Mouse (Mus musculus) left cerebral cortex, postnatal 14 days (tissue): ENCODE results near the gene Yipf2. TPM values are rescaled to one million over a fixed set of nuclear protein-coding genes. Genes with fewer than 3 reads are reported as not detected.
A peak's percentile ranks its signal among the peaks of the same experiment; 100 is the strongest.

Experiments used
- DNase-seq, 2 experiments: peaks; one replicate each; pipeline ENCODE4 v3.0.0; 2021 to 2022; ENCODE audit warnings: low spot score in 2 of 2, mixed read lengths in 1 of 2
- intact Hi-C: fragments of 180-260 bp; cut with DNase I; formaldehyde crosslinking; loops from one replicate; pipeline ENCODE4 v1.15.1; 2025
- long read RNA-seq, 2 experiments: library from polyadenylated mRNA; stranded (forward); transcript quantifications; one replicate each; pipeline ENCODE4 v2.0.0; 2021
- total RNA-seq, 2 experiments: library from RNA; stranded (reverse); gene quantifications; 2 replicates each; pipeline ENCODE4 v1.2.3; 2021

The Yipf2 gene
- total RNA-seq = 10 to 100 TPM; 17.5 to 19.2 TPM
- long read RNA-seq, experiment 1, transcript Yipf2-202 (10 exons, 1,894 nt) = major isoform, 5 of 31 reads
- long read RNA-seq, experiment 1, partial matches to known transcripts = 14 of 31 reads
- long read RNA-seq, experiment 1, other reads (novel, unspliced or antisense) = 6 of 31 reads
- long read RNA-seq, experiment 2, partial matches to known transcripts = 14 of 33 reads
- long read RNA-seq, experiment 2, other reads (novel, unspliced or antisense) = 9 of 33 reads

DNA sequence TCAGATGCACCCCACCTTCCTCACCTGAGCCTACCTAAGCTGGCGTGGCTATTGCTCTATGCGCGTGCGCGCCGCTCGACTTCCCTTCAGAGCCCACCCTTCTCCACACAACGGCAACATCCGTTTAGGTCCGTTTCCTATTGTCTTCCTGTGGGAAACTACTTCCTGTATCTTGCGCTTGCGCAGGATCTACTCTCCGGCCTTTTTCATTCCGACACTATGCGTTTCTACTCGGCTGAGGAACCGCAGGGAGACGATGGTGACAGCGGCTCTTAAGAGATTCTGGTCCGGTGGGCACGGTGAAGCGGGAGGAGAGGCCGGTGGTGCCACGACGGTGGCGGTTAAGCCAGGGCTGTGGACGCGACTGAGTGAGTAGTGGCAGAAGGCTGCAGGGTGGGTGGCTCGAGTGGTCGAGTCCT is at the start of gene Yipf2, which contains the start of gene Timm29:
Yipf2 (minus strand) TSS at position 126 of the 419 bp plus-strand sequence.
Timm29 (plus strand) TSS at position 20 of the 419 bp plus-strand sequence.
- peak; percentile 95 to 98 for DNase-seq
- intact Hi-C loops = loop anchor here (2.0 kb wide), 1 partner anchor 46 kb away; the partner anchor contains the start of gene Carm1

DNA sequence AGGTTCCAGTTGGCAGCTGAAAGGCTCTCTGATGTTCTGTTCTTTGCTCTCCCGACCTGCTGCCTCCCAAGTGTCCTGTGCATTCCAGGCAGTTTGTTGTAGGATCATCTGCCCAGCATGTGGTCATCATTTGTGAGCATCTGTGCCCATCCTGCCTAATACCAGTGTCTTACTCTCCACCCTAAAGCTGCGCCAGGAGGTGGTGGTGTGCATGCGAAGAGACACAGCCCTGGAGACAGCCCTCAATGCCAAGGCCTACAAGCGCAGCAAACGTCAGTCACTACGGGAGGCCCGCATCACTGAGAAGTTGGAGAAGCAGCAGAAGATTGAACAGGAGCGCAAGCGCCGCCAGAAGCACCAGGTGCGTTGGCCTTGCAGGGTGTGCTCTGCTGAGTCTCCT is 46.4 kb upstream of the Yipf2 start:
- no peak for DNase-seq
- intact Hi-C loops = loop anchor here (5.0 kb wide), 1 partner anchor 38 kb away; no protein-coding TSS in a partner anchor

DNA sequence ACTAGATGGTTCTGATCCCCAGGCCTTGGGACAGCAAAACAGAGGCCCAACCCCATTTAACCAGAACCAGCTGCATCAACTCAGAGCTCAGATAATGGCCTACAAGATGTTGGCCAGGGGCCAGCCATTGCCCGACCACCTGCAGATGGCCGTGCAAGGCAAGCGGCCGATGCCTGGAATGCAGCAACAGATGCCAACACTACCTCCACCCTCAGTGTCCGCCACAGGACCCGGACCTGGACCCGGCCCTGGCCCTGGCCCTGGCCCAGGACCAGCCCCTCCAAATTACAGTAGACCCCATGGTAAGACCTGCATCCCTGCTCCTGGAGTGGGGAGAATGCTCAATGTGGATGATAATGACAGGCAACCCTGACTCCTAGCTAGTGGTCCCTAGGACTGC is 43.0 kb upstream of the Yipf2 start:
- DNase-seq = no peak
- intact Hi-C loops = loop anchor here (5.0 kb wide), 1 partner anchor 42 kb away; no protein-coding TSS in a partner anchor

DNA sequence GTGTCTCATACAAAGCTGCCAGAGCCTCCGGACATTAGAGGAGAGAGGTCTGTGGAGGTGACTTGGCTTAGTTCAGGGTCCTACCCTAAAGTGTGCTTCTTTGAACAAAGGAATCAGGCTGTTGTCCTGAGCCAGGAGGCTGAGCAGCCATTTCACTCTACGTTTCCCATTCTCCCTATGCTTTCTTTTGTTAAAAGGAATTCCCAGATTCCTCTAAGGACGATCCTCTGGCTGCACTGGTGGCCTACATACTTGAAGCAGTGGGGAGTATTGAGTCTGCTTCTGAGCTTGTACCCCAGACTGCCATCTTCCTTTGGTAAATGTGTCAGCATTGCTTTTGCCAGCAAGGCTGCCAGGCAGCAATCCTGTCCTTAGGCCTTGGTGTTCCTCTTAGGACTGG is 40.5 kb upstream of the Yipf2 start:
- intact Hi-C loops = no loop called here

DNA sequence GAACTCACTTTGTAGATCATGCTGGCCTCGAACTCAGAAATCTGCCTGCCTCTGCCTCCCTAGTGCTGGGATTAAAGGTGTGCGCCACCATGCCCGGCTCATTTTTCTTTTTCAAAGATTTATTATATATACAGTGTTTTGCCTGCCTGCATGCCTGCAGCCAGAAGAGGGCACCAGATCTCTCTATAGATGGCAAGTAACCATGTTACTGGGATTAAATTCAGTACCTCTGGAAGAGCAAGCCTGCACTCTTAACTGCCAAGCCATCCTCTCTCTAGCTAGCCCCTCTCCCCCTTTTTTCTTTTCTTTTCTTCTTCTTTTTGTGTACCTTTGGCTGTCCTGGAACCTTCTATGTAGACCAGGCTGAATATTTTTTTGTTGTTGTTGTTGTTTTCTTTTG is 38.0 kb upstream of the Yipf2 start:
- DNase-seq = peak; percentile 57 to 74
- intact Hi-C loops = no loop called here

More for the DNA sequence above, 40.5 kb upstream of the Yipf2 start:
- DNase-seq = no peak

DNA sequence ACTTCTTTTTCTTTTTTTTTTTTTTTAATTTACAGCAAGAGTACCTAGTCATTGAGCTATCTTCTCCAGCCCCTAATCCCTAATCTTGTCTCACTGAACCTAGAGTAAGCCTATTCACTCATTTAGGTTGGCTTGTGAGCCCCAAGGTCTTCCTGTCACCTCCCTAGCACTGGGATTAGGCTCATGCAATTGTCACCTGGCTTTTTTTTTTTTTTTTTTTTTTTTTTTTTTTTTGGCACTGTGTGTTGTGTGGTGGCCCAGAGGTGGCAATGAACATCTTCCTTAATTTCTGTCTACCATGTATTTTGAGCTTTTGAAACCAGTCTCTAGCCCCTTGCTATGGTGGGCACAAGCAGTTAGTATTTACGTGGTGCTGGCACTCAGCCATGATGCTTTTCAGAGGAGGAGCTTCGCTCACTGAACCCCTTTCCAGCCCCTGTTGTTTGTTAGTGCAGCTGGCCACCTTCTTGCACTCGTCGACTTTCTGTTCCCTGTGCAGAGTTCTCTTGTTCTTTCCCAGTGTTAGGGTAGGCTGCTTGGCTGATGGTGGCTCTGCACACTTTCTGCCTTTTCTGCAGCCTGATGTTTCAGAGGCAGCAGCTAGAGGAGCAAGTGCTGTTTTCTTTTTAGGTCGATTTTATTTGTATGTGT is 34.6 kb upstream of the Yipf2 start:
- intact Hi-C loops = no loop called here
- no peak for DNase-seq

DNA sequence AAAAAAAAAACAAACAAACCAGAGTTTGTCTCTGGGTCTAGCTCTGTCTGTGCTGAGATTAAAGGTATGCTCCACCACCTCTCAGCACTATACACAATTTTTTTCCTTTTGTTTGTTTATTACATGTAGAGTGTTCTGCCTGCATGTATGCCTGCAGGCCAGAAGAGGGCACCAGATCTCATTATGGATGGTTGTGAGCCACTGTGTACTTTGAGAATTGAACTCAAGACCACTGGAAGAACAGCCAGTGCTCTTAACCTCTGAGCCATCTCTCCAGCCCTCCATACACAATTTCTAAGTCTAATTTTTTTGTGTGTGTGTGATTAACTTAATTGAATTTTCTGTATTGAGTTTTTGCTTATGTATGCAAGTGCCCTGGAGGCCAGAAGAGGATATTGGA is 33.9 kb upstream of the Yipf2 start:
- DNase-seq = no peak
- intact Hi-C loops = no loop called here

DNA sequence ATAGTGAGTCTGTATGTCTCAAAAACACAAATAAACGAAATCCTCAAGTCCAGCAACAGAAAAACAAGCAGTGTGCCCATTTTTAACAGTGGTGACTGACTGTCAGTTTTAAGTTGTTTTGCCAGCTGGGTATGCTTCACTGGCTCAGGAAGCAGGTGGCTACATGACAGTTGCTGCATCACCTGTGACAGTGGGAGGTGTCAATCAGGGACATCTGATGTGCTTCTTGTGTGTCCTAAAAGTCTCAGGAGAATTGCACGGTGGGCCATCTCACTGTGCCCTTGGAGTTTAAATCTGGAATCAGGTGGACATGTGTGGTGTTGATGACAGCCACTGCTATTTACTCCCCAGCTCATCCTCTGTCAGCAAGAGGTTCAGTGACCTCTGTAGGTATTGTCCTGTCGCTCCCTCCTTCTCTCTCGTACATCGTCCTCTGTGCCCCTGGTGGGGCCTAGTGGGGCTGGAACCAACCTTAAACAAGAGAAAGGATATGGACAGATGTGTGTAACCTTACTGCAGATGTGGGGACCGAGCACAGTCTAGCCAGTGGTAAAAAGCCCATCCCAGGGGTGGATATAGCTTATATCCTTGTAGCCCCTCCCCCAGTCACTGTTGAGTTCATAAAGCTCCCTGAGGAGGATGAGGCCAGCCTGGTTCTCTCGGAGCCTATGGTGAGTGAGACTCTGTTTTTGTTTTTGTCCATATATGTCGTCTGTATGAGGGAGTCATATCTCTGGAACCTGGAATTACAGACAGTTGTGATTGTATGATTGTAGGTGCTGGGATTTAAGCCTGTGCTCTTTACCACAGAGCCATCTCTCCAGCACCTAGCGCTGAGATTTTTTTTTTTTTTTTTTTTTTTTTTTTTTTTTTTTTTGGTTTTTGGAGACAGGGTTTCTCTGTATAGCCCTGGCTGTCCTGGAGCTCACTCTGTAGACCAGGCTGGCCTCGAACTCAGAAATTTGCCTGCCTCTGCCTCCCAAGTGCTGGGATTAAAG is 33.0 kb upstream of the Yipf2 start:
- DNase-seq = no peak
- intact Hi-C loops = no loop called here

DNA sequence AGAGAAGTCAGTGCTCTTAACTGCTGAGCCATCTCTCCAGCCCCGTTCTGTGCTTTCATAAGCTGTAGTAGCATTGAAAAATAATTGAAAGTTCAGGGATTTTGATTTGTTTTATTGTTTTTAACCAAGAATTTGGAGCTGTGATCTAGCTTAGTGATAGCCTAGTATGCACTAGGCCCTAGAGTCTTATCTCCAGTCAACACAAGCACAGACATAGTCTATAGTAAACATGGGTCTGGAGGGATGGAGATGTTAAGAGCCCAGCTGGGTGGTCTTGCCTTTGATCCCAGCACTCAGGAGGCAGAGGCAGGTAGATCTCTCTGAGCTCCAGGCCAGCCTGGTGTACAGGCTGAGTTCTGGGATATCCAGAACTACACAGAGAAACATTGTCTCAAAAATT is 30.0 kb upstream of the Yipf2 start:
- intact Hi-C loops = no loop called here

DNA sequence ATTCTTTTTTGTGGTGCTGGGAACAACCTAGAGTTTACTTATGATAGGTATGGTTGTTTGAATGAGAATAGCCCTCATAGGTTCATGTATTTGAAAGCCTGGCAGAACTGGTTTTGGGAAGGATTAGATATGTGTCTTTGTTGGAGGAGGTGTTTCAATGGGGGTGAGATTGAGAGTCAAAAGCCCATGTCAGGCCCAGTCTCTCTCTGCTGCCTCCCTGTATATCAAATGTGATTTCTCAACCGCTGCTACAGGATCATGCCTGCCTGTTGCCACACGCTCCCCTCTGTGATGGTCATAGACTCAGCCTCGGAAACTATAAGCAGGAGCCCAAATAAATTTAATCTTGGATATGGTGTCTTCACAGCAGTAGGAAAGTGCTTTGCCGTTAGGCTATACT is 27.6 kb upstream of the Yipf2 start:
- intact Hi-C loops = no loop called here
- DNase-seq = no peak

More for the DNA sequence above, 30.0 kb upstream of the Yipf2 start:
- DNase-seq = no peak

DNA sequence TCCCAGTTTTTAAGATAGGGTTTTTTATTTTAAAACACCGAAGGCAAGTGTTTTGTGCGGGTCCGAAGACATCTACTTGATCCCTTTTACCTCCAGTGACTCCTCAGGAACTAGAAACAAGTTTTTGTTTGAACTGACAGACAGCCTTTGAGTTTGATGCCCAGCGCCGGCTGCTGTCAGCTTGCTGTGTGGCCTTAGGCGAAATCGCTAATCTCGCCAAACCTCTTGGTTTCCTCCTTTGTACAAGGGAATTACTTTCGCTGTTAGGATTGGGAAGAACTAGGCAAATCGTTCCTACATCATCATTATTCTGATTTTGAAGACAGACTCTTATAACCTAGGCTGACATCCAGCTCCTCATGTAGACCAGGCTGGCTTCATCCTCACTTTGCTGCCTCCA is 24.4 kb upstream of the Yipf2 start:
- intact Hi-C loops = no loop called here

DNA sequence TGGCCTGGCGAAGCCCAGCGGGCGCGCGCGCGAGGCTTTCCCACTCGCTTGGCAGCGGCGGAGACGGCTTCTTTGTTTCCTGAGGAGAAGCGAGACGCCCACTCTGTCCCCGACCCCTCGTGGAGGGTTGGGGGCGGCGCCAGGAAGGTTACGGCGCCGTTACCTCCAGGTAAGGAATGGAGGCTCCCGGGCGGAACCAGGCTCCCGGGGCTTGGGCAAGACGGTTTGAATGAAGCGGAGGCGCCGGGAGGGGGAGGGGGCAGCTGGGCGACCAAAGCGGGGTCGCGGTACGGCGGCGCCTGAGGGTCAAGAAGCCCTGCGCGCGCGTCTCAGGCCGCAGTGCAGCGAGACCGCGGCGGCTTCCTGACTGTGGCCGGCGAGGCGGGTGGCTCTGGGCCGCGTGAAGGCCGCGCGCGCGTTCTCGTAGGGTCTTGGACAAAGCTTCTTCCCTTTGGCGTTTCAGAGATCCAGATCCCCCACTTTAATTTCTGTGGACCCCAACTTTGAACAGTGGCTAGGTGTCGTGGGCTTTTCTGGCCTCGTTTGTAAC is 23.7 kb upstream of the Yipf2 start:
- intact Hi-C loops = no loop called here
- peak; percentile 76 to 86 for DNase-seq

More for the DNA sequence above, 24.4 kb upstream of the Yipf2 start:
- DNase-seq = no peak

DNA sequence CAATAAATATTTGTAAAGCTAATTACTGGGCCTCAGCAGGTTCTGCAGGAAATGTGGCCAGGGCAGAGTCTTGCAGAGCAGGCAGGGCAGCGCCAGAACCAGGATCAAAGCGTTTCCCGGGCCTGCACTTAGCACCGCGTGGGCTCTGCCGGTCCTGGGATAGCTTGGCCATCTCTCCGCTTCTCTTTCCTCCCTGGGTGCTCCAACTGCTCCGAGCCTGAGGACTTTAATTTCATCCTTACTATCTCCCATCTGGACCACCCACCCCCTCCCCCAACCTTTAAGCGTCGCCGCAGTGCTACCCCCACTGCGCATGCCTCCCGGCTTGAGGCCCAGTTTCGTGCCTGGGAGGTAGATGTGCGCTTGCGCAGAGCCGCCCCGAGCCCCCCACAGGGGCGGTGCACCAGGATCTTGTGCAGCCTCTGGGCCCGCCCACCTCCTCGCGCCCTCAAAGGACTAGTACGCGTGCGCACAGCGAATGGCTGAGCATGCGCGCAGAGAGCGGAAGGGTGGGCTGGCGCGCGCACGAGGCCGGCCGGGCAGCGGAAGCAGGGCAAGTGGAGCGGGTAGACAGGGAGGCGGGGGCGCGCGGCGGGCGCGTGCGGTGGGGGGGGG is 23.1 kb upstream of the Yipf2 start, which contains the start of gene Smarca4:
Smarca4 (plus strand) TSS at position 553 of the 615 bp plus-strand sequence.
- intact Hi-C loops = no loop called here
- DNase-seq = peak; percentile 100

DNA sequence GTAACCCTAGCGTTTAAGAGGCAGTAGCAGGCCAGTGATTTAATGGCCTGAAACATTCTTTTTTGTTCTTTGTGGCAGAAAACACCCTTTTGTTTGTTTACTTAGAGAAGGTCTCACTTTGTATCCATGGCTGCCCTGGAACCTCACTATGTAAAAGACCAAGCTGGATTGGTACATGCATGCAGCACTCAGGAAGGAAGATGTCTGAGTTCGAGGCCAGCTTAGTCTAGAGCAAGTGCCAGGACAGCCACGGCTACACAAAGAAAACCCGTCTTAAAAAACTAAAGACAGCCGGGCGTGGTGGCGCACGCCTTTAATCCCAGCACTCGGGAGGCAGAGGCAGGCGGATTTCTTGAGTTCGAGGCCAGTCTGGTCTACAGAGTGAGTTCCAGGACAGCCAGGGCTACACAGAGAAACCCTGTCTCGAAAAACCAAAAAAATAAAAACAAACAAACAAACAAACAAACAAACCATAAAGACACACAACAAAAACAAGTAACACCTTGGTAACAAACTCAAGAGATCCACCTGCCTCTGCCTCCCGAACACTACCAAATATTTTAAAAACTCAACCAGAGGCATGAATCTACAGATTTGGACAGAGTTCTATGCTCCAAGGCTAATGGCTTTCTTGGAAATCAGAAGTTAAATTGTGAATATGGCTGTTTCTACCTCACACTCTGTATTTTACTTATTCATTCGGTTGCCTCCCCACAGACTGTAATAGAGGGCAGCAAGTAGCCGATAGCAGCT is 22.4 kb upstream of the Yipf2 start:
- intact Hi-C loops = no loop called here
- DNase-seq = no peak

DNA sequence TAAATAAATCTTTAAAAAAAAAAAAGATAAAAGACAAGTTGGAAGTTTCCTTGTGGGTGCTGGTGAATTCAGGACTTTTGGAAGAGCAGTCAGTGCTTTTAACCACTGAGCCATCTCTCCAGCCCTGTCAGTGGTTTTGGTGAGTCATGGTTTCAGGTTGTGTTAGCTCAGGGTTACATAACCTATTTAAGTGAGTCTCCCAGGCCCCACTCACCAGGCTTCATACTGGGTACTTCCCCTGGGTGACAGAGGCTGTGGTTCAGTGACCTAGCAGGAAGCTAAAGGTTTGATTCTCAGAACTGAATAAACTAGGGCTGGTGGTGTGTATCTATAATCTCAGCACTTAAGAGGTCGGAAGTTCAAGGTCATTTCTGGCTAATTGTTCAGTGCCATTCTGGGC is 17.2 kb upstream of the Yipf2 start:
- intact Hi-C loops = loop anchor here (10.0 kb wide), 1 partner anchor 265 kb away; no protein-coding TSS in a partner anchor
- DNase-seq = no peak

DNA sequence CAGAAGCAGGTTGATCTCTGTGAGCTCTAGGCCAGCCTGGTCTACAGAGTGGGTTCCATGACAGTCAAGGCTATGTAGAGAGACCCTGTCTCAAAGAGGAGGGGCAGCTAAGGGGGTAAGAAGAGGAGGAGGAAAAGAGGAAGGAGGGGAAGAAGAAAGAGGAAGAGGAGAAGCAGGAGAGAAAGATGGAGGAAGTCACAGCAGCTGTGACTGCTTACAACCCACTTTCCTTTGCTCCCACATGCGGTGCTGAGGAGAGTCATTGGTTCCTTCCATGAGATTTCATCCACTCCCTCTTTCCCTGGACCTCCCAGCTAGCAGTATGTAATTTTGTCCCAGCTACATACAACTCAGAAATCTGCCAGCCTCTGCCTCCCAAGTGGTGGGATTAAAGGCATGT is 14.0 kb upstream of the Yipf2 start:
- no peak for DNase-seq
- intact Hi-C loops = loop anchor here (10.0 kb wide), 1 partner anchor 268 kb away; no protein-coding TSS in a partner anchor

DNA sequence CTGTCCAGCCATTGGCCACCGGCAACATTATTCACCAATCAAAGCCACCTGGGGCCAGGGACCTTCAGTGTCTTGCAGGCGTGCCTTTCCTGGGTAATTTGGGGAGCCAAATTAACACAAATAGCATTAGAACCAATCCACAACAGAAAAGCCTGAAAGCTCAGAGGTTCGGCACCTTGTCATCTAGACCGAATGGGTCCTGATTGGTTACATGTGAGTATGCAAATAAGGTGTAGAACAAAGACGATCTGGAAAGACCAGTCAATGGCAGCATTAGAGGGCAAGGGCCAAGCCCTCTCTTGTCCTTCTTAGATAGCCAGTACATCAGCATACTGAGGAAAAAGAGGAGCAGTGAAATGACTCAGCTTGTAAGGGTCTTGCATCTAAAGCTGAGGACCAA is 13.2 kb upstream of the Yipf2 start:
- intact Hi-C loops = loop anchor here (10.0 kb wide), 1 partner anchor 269 kb away; no protein-coding TSS in a partner anchor
- no peak for DNase-seq

DNA sequence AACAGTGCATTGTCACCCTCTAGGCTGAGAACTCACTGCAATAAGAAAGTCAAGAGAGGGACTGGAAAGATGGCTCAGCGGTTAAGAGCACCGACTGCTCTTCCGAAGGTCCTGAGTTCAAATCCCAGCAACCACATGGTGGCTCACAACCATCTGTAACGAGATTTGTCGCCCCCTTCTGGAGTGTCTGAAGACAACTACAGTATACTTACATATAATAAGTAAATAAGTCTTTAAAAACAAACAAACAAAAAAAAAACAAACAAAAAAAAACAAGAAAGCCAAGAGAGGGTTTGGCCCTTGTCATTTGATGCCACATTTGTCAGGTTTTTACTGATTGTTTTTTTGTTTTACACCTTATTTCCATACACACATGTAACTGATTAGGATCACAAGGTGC is 11.5 kb upstream of the Yipf2 start:
- DNase-seq = no peak
- intact Hi-C loops = loop anchor here (10.0 kb wide), 1 partner anchor 271 kb away; no protein-coding TSS in a partner anchor
